Mouse (Mus musculus) limb, embryonic 12.5 days (tissue): Measurements from ENCODE around the gene 9030612E09Rik. TPM values are rescaled to one million over a fixed set of nuclear protein-coding genes. Genes with fewer than 3 reads are reported as not detected.
A peak's percentile ranks its signal among the peaks of the same experiment; 100 is the strongest.

ENCODE experiments used
- ATAC-seq: fragments of 200-750 bp; cut with Nextera tagmentation; 2 replicates; pipeline ENCODE4 v1.8.0; 2017; ENCODE audit warnings: low read depth, moderate TSS enrichment; ENCODE audit not compliant: insufficient number of reproducible peaks, insufficient read depth, low FRiP score, low TSS enrichment
- H3K27ac ChIP-seq: fragments of 300-500 bp; sonication (generic); 2 replicates; pipeline ENCODE4 v1.5.1; 2016; ENCODE audit warnings: mild to moderate bottlenecking, moderate library complexity
- H3K27me3 ChIP-seq: fragments of 300-500 bp; sonication (generic); 2 replicates; pipeline ENCODE4 v1.6.1; 2016; ENCODE audit warnings: mild to moderate bottlenecking, moderate library complexity
- H3K36me3 ChIP-seq: fragments of 300-500 bp; sonication (generic); 2 replicates; pipeline ENCODE4 v1.6.1; 2016; ENCODE audit warnings: mild to moderate bottlenecking, moderate library complexity
- H3K4me1 ChIP-seq: fragments of 300-500 bp; sonication (generic); replicated peaks from 2 replicates; pipeline ENCODE4 v1.6.1; 2016
- H3K4me2 ChIP-seq: fragments of 300-500 bp; sonication (generic); 2 replicates; pipeline ENCODE4 v1.6.1; 2016; ENCODE audit warnings: mild to moderate bottlenecking, moderate library complexity
- H3K4me3 ChIP-seq: fragments of 300-500 bp; sonication (generic); replicated peaks from 2 replicates; pipeline ENCODE4 v1.5.1; 2016; ENCODE audit warnings: mild to moderate bottlenecking
- H3K9ac ChIP-seq: fragments of 300-500 bp; sonication (generic); replicated peaks from 2 replicates; pipeline ENCODE4 v1.6.1; 2016; ENCODE audit warnings: mild to moderate bottlenecking, moderate library complexity
- H3K9me3 ChIP-seq: fragments of 300-500 bp; sonication (generic); 2 replicates; pipeline ENCODE4 v1.6.1; 2016; ENCODE audit warnings: mild to moderate bottlenecking, moderate library complexity
- WGBS: fragments of 180-500 bp; shearing (Covaris S2); methylation state at CpG from one replicate; pipeline ENCODE4 v1.1.7; 2016; 5-methylcytosine and 5-hydroxymethylcytosine counted together
- polyA plus RNA-seq: library from polyadenylated mRNA; unstranded; fragments of >200 nt; fragmentation: Nextera tagmentation; extraction: Ambion mirVana; gene quantifications from 2 replicates; pipeline ENCODE4 v1.2.1, GENCODE M21; 2016

9030612E09Rik gene
- polyA plus RNA-seq, 1 experiment from 2014 or later, result 0.83 TPM

DNA sequence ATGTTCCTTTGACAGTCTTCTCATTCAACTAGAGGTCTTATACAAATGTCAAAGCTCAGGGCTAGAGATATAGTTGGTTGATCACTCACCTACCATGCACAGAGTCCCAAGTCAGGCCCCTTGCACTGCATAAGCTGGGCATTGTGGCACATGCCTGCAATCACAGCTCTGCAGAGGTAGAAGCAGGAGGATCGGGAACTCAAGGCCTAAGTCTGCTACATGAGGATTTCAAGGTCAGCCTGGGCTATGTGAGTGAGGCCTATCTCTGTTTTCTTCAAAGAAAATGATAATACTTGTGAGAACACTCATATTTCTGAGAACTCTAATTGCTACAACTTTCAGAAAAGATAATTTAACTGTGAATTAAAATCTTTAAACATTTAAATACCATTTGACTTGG lies 8.4 kb upstream of the 9030612E09Rik start:
- 91% methylated on average over 1 of the region's 1 CpGs for WGBS
- no peaks in the 10 kb centered on the region for H3K36me3 ChIP-seq
- no peak for ATAC-seq
- peaks cover 7% of the 10 kb centered on the region; the same call in 1 of the 2 replicates for H3K9me3 ChIP-seq
- no peak overlapping the region for H3K4me3 ChIP-seq
- 0 out of 2 replicates have a peak, but pooled peaks cover 8% of the 10 kb centered on the region for H3K27me3 ChIP-seq
- no peak overlapping the region for H3K4me2 ChIP-seq
- H3K4me1 ChIP-seq, result peaks cover 30% of the 10 kb centered on the region
- no peak overlapping the region for H3K9ac ChIP-seq
- no peak overlapping the region for H3K27ac ChIP-seq

DNA sequence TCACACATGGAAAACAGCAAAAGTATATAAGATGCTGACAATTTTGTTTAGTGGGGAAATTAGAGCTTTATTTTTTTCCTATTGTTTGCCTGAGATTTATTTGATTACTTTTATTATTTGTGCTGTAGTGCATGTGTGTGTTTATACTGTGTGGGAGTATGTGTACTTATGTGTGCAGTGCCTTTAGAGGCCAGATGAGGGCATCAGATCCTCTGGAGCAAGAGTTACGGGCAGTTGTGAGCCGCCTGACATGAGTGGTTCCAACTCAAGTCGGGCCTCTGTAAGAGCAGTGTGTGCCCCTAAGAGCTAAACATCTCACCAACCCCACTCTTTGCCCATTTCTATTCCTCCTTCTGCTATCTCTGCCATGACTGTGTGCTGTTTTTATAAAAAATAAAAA lies 7.7 kb upstream of the 9030612E09Rik start:
- ATAC-seq, result no peak
- Histone ChIP-seq H3K9ac (no peak overlapping the region), H3K36me3 (no peaks in the 10 kb centered on the region), H3K4me2 (no peak overlapping the region), H3K27ac (no peak overlapping the region), H3K27me3 (0 out of 2 replicates have a peak, but pooled peaks cover 8% of the 10 kb centered on the region), H3K9me3 (peaks cover 7% of the 10 kb centered on the region; the same call in 1 of the 2 replicates), H3K4me1 (peaks cover 34% of the 10 kb centered on the region), H3K4me3 (no peak overlapping the region)
- 89% methylated on average over 3 of the region's 3 CpGs for WGBS

DNA sequence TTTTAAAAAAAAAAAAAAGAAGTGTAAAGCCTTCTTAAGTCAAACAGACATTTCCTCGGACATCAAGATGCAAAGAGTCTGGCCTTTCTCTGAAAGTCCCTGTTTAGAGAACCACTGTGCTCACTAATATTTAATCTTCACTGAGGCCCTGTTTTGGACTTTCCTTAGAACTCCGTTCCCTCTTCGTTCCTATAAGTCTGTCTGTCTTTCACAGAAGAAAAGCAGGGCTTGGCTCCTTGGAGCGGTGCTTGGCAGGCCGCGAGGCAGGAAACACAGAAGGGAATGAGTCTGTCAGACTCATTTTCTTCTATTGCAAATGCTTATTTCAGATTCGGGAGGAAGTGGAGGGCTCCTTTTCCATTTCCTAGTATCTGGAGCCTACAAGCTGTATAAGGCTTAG lies 5.7 kb upstream of the 9030612E09Rik start:
- Histone ChIP-seq H3K9me3 (no peaks in the 10 kb centered on the region; the same call in 1 of the 2 replicates), H3K27ac (no peak overlapping the region), H3K36me3 (no peaks in the 10 kb centered on the region), H3K4me2 (no peak overlapping the region), H3K9ac (no peak overlapping the region), H3K4me3 (no peak overlapping the region), H3K4me1 (peaks cover 40% of the 10 kb centered on the region), H3K27me3 (0 out of 2 replicates have a peak, but pooled peaks cover 8% of the 10 kb centered on the region)
- WGBS, result 71% methylated on average over 7 of the region's 7 CpGs
- no peak for ATAC-seq

DNA sequence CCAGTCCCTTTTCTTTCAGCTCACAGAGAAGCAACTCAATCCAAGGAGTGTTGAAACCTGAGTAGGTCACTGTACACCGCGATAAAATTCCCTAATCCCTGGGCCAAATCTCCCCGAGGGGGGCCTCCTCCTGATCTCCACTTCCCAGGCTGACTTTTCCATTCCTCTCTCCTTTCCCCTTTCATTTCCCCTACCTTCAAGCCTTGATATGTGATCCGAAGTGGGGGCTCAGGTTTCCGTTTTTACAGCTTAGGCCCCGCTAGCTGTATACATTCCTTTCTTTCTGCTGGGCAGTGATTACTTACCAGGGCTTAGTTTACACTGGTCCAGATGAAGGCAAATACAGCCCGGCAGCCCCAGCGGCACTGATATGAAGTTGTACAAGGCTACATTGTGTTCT lies 3.4 kb upstream of the 9030612E09Rik start:
- peak overlapping the region; percentile 45; the same call in 1 of the 2 replicates for H3K27ac ChIP-seq
- H3K9me3 ChIP-seq, result no peaks in the 10 kb centered on the region; the same call in 1 of the 2 replicates
- H3K4me3 ChIP-seq, result peak overlapping the region; percentile 19
- H3K4me2 ChIP-seq, result peak overlapping the region; percentile 80
- no peak overlapping the region for H3K9ac ChIP-seq
- 0 out of 2 replicates have a peak, but pooled peaks have one; percentile 63 for ATAC-seq
- peaks cover 18% of the 10 kb centered on the region for H3K27me3 ChIP-seq
- WGBS, result 1% methylated on average over 8 of the region's 8 CpGs
- H3K4me1 ChIP-seq, result peaks cover 44% of the 10 kb centered on the region
- H3K36me3 ChIP-seq, result no peaks in the 10 kb centered on the region

DNA sequence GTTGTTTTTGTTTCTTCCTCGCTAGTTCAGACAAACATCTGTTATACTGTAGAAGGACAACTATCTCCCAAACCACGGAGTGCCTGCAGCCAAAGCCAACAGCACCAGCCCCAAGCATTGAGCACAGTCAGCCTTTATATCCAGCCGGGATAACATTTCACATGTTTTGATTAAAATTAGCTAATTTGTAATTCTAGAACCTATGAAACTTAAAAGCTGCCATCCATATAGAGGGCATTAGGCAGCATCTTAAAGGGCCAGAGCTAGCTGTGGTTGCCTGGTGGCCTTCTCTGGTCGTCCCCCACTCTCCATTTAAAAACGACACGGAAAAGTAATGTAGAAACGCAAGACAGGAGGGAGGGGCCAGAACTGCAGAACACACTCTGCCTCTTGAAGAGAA lies 2.4 kb upstream of the 9030612E09Rik start:
- Histone ChIP-seq H3K4me3 (peak overlapping the region; percentile 87), H3K9me3 (no peaks in the 10 kb centered on the region), H3K4me1 (peaks cover 44% of the 10 kb centered on the region), H3K4me2 (peak overlapping the region; percentile 80), H3K36me3 (no peaks in the 10 kb centered on the region), H3K27ac (no peak overlapping the region), H3K9ac (no peak overlapping the region), H3K27me3 (peaks cover 24% of the 10 kb centered on the region)
- 3% methylated on average over 7 of the region's 7 CpGs for WGBS
- no peak for ATAC-seq

DNA sequence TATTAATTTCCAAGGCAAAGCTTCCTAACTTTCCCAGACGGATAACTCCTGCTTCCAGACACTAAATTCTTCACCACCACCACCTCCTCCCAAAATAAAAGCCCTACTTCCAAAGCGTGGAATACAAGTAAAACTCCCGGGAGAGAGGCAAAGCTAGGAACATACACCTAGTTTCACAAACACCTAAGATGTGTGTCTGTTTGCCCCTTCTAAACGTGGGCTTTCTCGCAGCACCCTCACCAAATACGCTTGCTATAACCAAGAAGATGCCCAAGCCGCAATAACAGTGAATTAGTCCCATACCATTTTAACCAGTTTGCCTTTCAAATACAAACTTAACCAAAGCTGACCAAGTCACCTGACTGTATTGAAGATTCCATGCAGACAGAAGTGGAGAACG lies 1.9 kb upstream of the 9030612E09Rik start:
- H3K36me3 ChIP-seq, result no peaks in the 10 kb centered on the region
- peaks cover 26% of the 10 kb centered on the region for H3K27me3 ChIP-seq
- H3K9ac ChIP-seq, result peak overlapping the region; percentile 89; the same call in 1 of the 2 replicates
- ATAC-seq, result no peak
- H3K27ac ChIP-seq, result no peak overlapping the region
- H3K9me3 ChIP-seq, result no peaks in the 10 kb centered on the region
- peak overlapping the region; percentile 80 for H3K4me2 ChIP-seq
- peaks cover 40% of the 10 kb centered on the region for H3K4me1 ChIP-seq
- WGBS, result 4% methylated on average over 8 of the region's 8 CpGs
- peak overlapping the region; percentile 87 for H3K4me3 ChIP-seq

DNA sequence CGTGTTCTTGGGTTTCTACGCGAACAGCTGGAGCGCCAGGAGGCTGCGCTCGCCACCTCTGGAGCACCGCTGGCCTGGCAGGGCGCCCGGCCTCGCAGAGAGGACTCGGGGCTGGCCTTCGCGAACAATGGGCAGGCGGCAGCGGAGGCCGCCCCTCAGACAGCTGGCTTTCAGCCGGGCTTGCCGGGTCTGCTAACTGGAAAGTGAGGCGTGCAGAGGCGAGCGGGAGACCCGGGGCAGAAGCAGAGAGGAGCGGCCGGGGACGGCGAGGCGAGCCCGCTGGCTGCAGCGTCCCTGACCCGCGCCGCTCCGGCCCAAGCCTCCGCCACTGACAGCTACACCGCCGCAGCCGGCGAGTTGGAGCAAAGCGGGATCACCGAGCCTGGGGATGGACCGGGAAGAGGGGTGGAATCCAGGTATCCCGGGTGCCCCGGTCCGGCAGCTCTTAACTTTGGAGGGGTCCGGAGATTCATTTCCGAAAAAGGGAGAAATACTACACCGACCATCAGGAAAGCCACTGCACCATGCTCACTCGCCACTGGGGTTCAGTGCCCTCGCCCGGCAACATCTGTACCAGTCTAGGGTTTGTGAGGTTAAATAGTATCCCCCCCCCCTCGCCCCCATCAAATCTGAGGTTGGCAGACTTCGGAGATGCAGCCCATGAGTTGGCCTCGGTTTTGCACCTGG lies 1.2 kb upstream of the 9030612E09Rik start:
- peak overlapping the region; percentile 80 for H3K4me2 ChIP-seq
- no peaks in the 10 kb centered on the region for H3K36me3 ChIP-seq
- H3K4me1 ChIP-seq, result peaks cover 32% of the 10 kb centered on the region
- peak overlapping the region; percentile 87 for H3K4me3 ChIP-seq
- no peaks in the 10 kb centered on the region for H3K9me3 ChIP-seq
- ATAC-seq, result peak; percentile 28; the same call in 1 of the 2 replicates
- WGBS, result under 1% methylated on average over 49 of the region's 53 CpGs
- H3K27me3 ChIP-seq, result peaks cover 29% of the 10 kb centered on the region
- peak overlapping the region; percentile 89 for H3K9ac ChIP-seq
- peak overlapping the region; percentile 84 for H3K27ac ChIP-seq

DNA sequence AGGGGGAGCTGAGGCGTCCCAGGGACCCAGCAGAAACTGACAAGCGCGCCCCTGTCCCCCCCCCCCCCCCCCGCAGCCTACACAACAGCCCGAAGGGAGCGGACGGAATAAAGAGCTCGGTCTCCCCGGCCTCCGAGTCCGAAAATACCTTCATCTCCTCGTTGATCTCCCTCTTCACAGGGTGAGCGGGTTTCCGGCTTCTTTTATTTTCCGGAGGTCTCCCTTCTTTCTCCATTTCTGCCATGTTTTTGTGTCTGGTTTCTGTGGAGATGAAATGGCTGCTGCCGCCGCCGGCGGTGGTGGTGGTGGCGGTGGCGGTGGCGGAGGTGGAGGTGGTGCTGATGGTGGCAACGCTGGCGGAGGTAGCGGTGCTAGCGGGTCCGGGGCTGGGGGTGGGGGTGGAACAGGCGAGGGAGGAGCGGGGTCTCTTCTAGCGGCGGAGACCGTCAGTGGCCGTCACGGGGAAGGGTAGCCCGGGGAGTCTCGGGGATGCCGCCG lies 627 bp upstream of the 9030612E09Rik start:
- Histone ChIP-seq H3K4me2 (peak overlapping the region; percentile 80), H3K27ac (peak overlapping the region; percentile 84), H3K4me1 (peaks cover 30% of the 10 kb centered on the region), H3K36me3 (no peaks in the 10 kb centered on the region), H3K4me3 (peak overlapping the region; percentile 87), H3K9me3 (no peaks in the 10 kb centered on the region), H3K27me3 (peaks cover 30% of the 10 kb centered on the region), H3K9ac (peak overlapping the region; percentile 89)
- WGBS, result under 1% methylated on average over 13 of the region's 38 CpGs
- no peak for ATAC-seq

DNA sequence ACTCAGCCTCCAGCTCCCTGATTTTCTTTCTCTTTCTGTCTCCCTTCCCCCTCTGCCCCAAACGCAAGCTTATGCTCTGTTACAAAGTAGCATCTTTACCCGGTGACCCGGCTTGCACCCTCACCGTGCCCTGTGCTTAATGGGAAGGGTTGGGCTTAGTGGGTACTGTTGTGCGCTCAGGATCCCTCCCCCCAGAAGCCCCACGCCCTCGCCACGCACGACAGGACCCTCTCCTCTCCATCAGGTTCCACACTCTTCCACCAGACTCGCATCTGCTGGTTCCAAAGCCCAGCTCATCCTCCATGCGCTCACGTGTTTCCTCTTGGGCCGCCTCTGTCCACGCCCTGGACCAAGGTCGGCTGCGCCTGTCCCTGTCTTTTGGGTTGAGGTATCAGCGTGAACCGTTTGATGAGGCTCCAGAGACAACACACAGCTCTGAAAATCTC lies 675 bp downstream of the 9030612E09Rik start:
- H3K4me2 ChIP-seq, result peak overlapping the region; percentile 80
- H3K27me3 ChIP-seq, result peaks cover 31% of the 10 kb centered on the region
- peaks cover 21% of the 10 kb centered on the region for H3K4me1 ChIP-seq
- H3K9ac ChIP-seq, result peak overlapping the region; percentile 89
- H3K27ac ChIP-seq, result no peak overlapping the region
- H3K36me3 ChIP-seq, result no peaks in the 10 kb centered on the region
- 1% methylated on average over 18 of the region's 18 CpGs for WGBS
- peak overlapping the region; percentile 87 for H3K4me3 ChIP-seq
- peak; percentile 33 for ATAC-seq
- no peaks in the 10 kb centered on the region for H3K9me3 ChIP-seq

DNA sequence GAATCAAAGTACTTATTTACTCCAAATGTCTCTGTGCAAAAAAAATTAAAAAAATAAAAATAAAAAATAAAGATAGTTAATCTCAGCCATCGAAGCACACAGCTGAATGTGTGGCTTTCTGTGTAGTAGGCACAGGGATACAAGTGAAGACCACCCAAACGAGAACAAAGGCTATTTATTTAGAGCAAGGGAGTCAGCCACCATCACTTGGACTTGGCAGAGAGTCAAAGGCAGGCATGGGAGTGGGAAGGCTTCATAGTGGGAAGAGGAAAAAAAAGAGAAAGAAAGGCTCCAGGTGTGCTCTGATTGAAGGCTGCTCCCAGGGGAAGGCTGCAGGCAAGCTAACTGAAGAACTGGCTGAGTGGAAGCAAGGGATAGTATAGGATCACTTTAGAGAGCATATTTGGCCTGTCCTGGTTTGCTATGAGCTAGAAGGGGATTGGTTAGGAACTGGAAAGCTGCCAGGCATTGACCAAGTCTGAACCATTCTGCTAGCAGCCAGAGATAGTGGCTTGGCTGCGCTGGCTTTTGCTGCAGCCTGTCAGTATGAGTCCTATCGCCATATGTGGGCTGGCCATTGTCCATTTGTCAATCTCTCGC lies 5.9 kb downstream of the 9030612E09Rik start:
- no peak overlapping the region for H3K4me2 ChIP-seq
- peaks cover 26% of the 10 kb centered on the region for H3K27me3 ChIP-seq
- no peak overlapping the region for H3K27ac ChIP-seq
- peaks cover 7% of the 10 kb centered on the region for H3K4me1 ChIP-seq
- 68% methylated on average over 5 of the region's 5 CpGs for WGBS
- no peak overlapping the region for H3K4me3 ChIP-seq
- ATAC-seq, result no peak
- no peaks in the 10 kb centered on the region for H3K9me3 ChIP-seq
- H3K9ac ChIP-seq, result no peak overlapping the region
- H3K36me3 ChIP-seq, result no peaks in the 10 kb centered on the region

DNA sequence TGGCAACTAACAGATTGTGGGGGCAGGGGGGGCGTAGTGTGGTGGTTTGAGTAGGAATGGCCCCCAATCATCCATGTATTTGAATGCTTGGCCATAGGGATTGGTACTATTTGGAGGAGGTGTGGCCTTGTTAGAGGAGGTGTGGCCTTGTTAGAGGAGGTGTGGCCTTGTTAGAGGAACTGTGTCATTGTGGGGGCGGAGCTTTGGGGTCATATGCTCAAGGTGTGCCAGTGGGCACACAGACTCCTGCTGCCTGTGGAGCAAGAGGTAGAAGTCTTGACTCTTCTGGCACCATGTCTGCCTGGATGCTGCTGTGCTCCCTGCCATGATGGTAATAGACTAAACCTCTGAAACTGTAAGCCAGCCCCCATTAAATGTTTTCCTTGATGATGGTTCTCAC lies 25.7 kb downstream of the 9030612E09Rik start:
- Histone ChIP-seq H3K36me3 (no peaks in the 10 kb centered on the region), H3K4me1 (no peaks in the 10 kb centered on the region), H3K9me3 (no peaks in the 10 kb centered on the region), H3K27me3 (no peaks in the 10 kb centered on the region), H3K4me3 (no peak overlapping the region), H3K27ac (no peak overlapping the region), H3K9ac (no peak overlapping the region), H3K4me2 (no peak overlapping the region)
- WGBS, result 85% methylated on average over 2 of the region's 2 CpGs
- ATAC-seq, result no peak
